Mouse (Mus musculus) cerebellum, postnatal 4 days (tissue): ENCODE results near the gene Fam57b.
A peak's percentile ranks its signal among the peaks of the same experiment; 100 is the strongest.

Source experiments
- DNase-seq, 2 experiments: peaks; one replicate each; pipeline ENCODE4 v3.0.0; 2022; ENCODE audit warnings: low spot score in 2 of 2, mixed read lengths in 1 of 2

The Fam57b gene

GRCm38 (mm10) chr7:126797411-126798126 is at the start of gene Fam57b:
Gene Fam57b, plus strand, starts transcription at chr7:126797668.
- DNase-seq = peak in 1 of 2 experiments; percentile 63

GRCm38 (mm10) chr7:126748824-126749223 is 48.6 kb upstream of the Fam57b start:
- DNase-seq = no peak

GRCm38 (mm10) chr7:126749582-126750343 is 47.7 kb upstream of the Fam57b start:
- no peak for DNase-seq

GRCm38 (mm10) chr7:126754866-126755265 is 42.6 kb upstream of the Fam57b start:
- peak; percentile 44 to 78 for DNase-seq

GRCm38 (mm10) chr7:126758539-126758938 is 38.9 kb upstream of the Fam57b start:
- DNase-seq = no peak

GRCm38 (mm10) chr7:126759050-126759671 is 38.3 kb upstream of the Fam57b start, which contains the start of gene Mapk3:
Gene Mapk3, plus strand, starts transcription at chr7:126759601.
- peak; percentile 60 to 89 for DNase-seq

- no peak for DNase-seq
These were observed 37.6 kb upstream of the Fam57b start for GRCm38 (mm10) chr7:126759672-126760390.

GRCm38 (mm10) chr7:126760391-126760802 is 37.1 kb upstream of the Fam57b start:
- peak in 1 of 2 experiments; percentile 57 for DNase-seq

GRCm38 (mm10) chr7:126760956-126761355 is 36.5 kb upstream of the Fam57b start:
- DNase-seq = no peak

- DNase-seq = no peak
These were observed 35.9 kb upstream of the Fam57b start for GRCm38 (mm10) chr7:126761529-126762067.

GRCm38 (mm10) chr7:126762471-126763008 is 34.9 kb upstream of the Fam57b start:
- no peak for DNase-seq

- DNase-seq = no peak
These were observed 31.9 kb upstream of the Fam57b start for GRCm38 (mm10) chr7:126765540-126765939.

GRCm38 (mm10) chr7:126766201-126766600 is 31.3 kb upstream of the Fam57b start, which contains the start of gene Gdpd3:
Gene Gdpd3, plus strand, starts transcription at chr7:126766334.
- DNase-seq = no peak

- no peak for DNase-seq
These were observed 30.5 kb upstream of the Fam57b start for GRCm38 (mm10) chr7:126767001-126767400.

- no peak for DNase-seq
These were observed 26.7 kb upstream of the Fam57b start for GRCm38 (mm10) chr7:126770784-126771183.

GRCm38 (mm10) chr7:126773351-126773750 is 24.1 kb upstream of the Fam57b start:
- DNase-seq = no peak

GRCm38 (mm10) chr7:126774463-126774862 is 23.0 kb upstream of the Fam57b start:
- DNase-seq = no peak

- no peak for DNase-seq
These were observed 22.1 kb upstream of the Fam57b start for GRCm38 (mm10) chr7:126775185-126775977.

GRCm38 (mm10) chr7:126775978-126776234 is 21.6 kb upstream of the Fam57b start:
- no peak for DNase-seq

GRCm38 (mm10) chr7:126776598-126777057 is 20.8 kb upstream of the Fam57b start, which contains the start of gene Ypel3:
Gene Ypel3, plus strand, starts transcription at chr7:126776955.
- DNase-seq = peak; percentile 87 to 93
